In the genomic region with DNA sequence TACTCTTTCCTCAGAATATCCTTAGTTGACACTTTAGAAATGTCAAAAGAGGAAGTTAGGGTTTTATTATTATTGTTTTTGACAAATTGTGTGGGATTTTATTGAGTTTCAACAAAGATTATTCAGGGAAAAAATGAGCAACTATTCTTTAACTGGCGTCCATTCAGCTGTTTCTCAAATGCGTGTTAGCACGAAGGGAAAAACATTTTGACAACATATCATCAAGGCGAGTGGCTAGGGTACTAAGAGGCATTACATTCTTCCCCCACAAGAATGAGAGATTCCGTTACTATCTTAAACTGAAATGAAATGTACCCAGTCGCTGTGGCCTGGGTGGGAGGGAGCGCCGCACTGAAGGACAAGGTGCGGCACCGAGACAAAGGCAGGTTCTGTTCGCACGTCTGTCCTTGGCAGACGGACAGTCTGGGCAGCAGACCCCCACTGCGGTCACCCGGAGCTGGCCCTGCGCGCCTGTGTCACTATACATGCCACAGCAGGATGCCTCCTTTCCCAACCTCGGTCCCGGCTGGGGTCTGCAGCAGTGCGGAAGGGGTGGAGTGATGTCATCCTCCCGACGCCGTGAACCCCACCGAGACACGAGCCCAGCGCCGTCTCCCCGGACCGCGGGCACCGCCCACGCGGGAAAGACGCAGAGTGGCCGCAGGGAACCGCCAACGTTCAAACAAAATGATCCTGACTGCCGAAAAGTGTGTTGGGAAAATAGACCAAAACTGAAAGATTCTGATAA, we compare ENCODE assay signal across 7 mouse cellular contexts. TPM values are rescaled to one million over a fixed set of nuclear protein-coding genes. Genes with fewer than 3 reads are reported as not detected.
DNase-seq lines count a peak whose midpoint lies in the region; ATAC-seq and TF ChIP-seq lines count a peak whose summit lies in the region.
"Not testable (repeated sequence)": the region's sequence is repeated elsewhere in the genome, so short reads cannot be mapped to it uniquely, and the experiment has no call there.

No protein-coding gene starts in this region.

- not testable (repeated sequence) for H3K27me3 ChIP-seq in embryonic facial prominence, embryonic 13.5 days; heart, embryonic 10.5 days (ENCODE audit: insufficient read depth, poor library complexity, severe bottlenecking); kidney, adult 2 months (replicated peaks; ENCODE audit: control insufficient read depth, insufficient read depth, low read length); limb, embryonic 15.5 days; midbrain, embryonic 13.5 days; spleen, adult 2 months (ENCODE audit: control insufficient read depth, insufficient read depth, low read length)

- H3K9me3 ChIP-seq in embryonic facial prominence, embryonic 13.5 days; heart, embryonic 10.5 days; limb, embryonic 15.5 days; midbrain, embryonic 13.5 days: not testable (repeated sequence)

- H3K4me1 ChIP-seq in embryonic facial prominence, embryonic 13.5 days; heart, embryonic 10.5 days; kidney, adult 2 months (ENCODE audit: control insufficient read depth, insufficient read depth, low read length); limb, embryonic 15.5 days; midbrain, embryonic 13.5 days (replicated peaks); spleen, adult 2 months (ENCODE audit: control insufficient read depth, insufficient read depth, insufficient read length): not testable (repeated sequence)

- not testable (repeated sequence) for ATAC-seq in embryonic facial prominence, embryonic 13.5 days (ENCODE audit: insufficient number of reproducible peaks, insufficient read depth, low FRiP score, low TSS enrichment, low read depth); limb, embryonic 15.5 days (ENCODE audit: insufficient number of reproducible peaks, low FRiP score, low TSS enrichment, low read depth)
- ATAC-seq in midbrain, embryonic 13.5 days, result peak; percentile 70

- H3K36me3 ChIP-seq in embryonic facial prominence, embryonic 13.5 days; heart, embryonic 10.5 days; kidney, adult 2 months (ENCODE audit: control insufficient read depth, insufficient read depth, low read length); limb, embryonic 15.5 days; midbrain, embryonic 13.5 days; spleen, adult 2 months (ENCODE audit: control insufficient read depth, insufficient read depth, low read length): not testable (repeated sequence)

- peak overlapping the region; percentile 46 for H3K4me3 ChIP-seq in embryonic facial prominence, embryonic 13.5 days
- peak overlapping the region; percentile 55 for H3K4me3 ChIP-seq in heart, embryonic 10.5 days
- peak overlapping the region; percentile 45; the same call in 1 of the 2 replicates for H3K4me3 ChIP-seq in kidney, adult 2 months (ENCODE audit: insufficient read depth, low read depth, low read length)
- peak overlapping the region; percentile 41 for H3K4me3 ChIP-seq in limb, embryonic 15.5 days
- peak overlapping the region; percentile 46 for H3K4me3 ChIP-seq in midbrain, embryonic 13.5 days (replicated peaks)
- H3K4me3 ChIP-seq in spleen, adult 2 months (ENCODE audit: extremely low read depth, insufficient read depth, insufficient read length), result peak overlapping the region; percentile 50; the same call in 1 of the 2 replicates

- not testable (repeated sequence) for H3K27ac ChIP-seq in embryonic facial prominence, embryonic 13.5 days; kidney, adult 2 months (ENCODE audit: insufficient read depth, low read depth, low read length); limb, embryonic 15.5 days; spleen, adult 2 months (ENCODE audit: insufficient read depth, low read length)
- 0 out of 2 replicates have a peak overlapping the region, but pooled peaks have one; percentile 56 for H3K27ac ChIP-seq in heart, embryonic 10.5 days
- peak overlapping the region; percentile 75; the same call in 1 of the 2 replicates for H3K27ac ChIP-seq in midbrain, embryonic 13.5 days

- TF ChIP-seq CTCF in kidney, adult 2 months (conservative IDR thresholded peaks at IDR 0.05; ENCODE audit: insufficient read depth, insufficient read length, low read depth, low read length); spleen, adult 2 months (IDR thresholded peaks at IDR 0.05; ENCODE audit: extremely low read depth, insufficient read depth, insufficient read length, insufficient replicate concordance): not testable (repeated sequence)

- peak; percentile 53 for DNase-seq in adrenal gland, postnatal 25 days
- DNase-seq in heart, embryonic 10.5 days (ENCODE audit: low spot score), result peak; percentile 68
- peak; percentile 52 for DNase-seq in kidney, adult 2 months
- peak in 1 of 2 experiments; percentile 41 for DNase-seq in spleen, adult 2 months (ENCODE audit: low read depth in 1 of 2, low spot score in 2 of 2)

- TF ChIP-seq POLR2A in kidney, adult 2 months (IDR thresholded peaks at IDR 0.05; ENCODE audit: low read depth, low read length); spleen, adult 2 months (IDR thresholded peaks at IDR 0.05; ENCODE audit: low read depth, low read length): not testable (repeated sequence)

- 2% methylated on average over 38 of the region's 38 CpGs for WGBS in embryonic facial prominence, embryonic 13.5 days
- 4% methylated on average over 38 of the region's 38 CpGs for WGBS in heart, embryonic 10.5 days
- WGBS in kidney, adult 2 months, result 4% methylated on average over 38 of the region's 38 CpGs
- WGBS in limb, embryonic 15.5 days, result 2% methylated on average over 38 of the region's 38 CpGs
- 3% methylated on average over 38 of the region's 38 CpGs for WGBS in midbrain, embryonic 13.5 days
- WGBS in spleen, adult 2 months, result under 1% methylated on average over 38 of the region's 38 CpGs

- H3K9ac ChIP-seq in embryonic facial prominence, embryonic 13.5 days, result peak overlapping the region; percentile 62
- not testable (repeated sequence) for H3K9ac ChIP-seq in limb, embryonic 15.5 days
- H3K9ac ChIP-seq in midbrain, embryonic 13.5 days (replicated peaks), result peak overlapping the region; percentile 61

- peak overlapping the region; percentile 66 for H3K4me2 ChIP-seq in embryonic facial prominence, embryonic 13.5 days
- peak overlapping the region; percentile 67 for H3K4me2 ChIP-seq in limb, embryonic 15.5 days
- peak overlapping the region; percentile 57 for H3K4me2 ChIP-seq in midbrain, embryonic 13.5 days (replicated peaks)

RNA-seq across cellular contexts. Expression of a gene that starts 0.7 kb away (rescaled TPM):
- 4.5 and 5.5 TPM in 2 replicates for total RNA-seq in adrenal gland, postnatal 25 days (2021)
- 20.0 and 21.1 TPM in 2 replicates for polyA plus RNA-seq in embryonic facial prominence, embryonic 13.5 days (2015; fragmentation: Nextera tagmentation; extraction: Ambion mirVana)
- 13.7 and 17.6 TPM in 2 replicates for polyA plus RNA-seq in heart, embryonic 10.5 days (2016; fragmentation: Nextera tagmentation; extraction: Ambion mirVana)
- polyA plus RNA-seq in kidney, adult 2 months (2012; rRNA removed), result 3.8 and 4.3 TPM in 2 replicates
- polyA plus RNA-seq in limb, embryonic 15.5 days (2015; fragmentation: Nextera tagmentation; extraction: Ambion mirVana), result 11.4 and 13.1 TPM in 2 replicates
- 48.2 and 53.2 TPM in 2 replicates for polyA plus RNA-seq in midbrain, embryonic 13.5 days (2015; fragmentation: Nextera tagmentation; extraction: Ambion mirVana)
- polyA plus RNA-seq in spleen, adult 2 months (2012; rRNA removed), result 3.7 and 3.9 TPM in 2 replicates

RNA-seq across cellular contexts. Expression of a gene that starts 59.9 kb away (rescaled TPM):
- 17.0 TPM in 2 replicates for total RNA-seq in adrenal gland, postnatal 25 days (2021)
- polyA plus RNA-seq in embryonic facial prominence, embryonic 13.5 days (2015; fragmentation: Nextera tagmentation; extraction: Ambion mirVana), result 20.3 and 23.0 TPM in 2 replicates
- polyA plus RNA-seq in heart, embryonic 10.5 days (2016; fragmentation: Nextera tagmentation; extraction: Ambion mirVana), result 18.1 and 23.0 TPM in 2 replicates
- 6.6 and 6.7 TPM in 2 replicates for polyA plus RNA-seq in kidney, adult 2 months (2012; rRNA removed)
- polyA plus RNA-seq in limb, embryonic 15.5 days (2015; fragmentation: Nextera tagmentation; extraction: Ambion mirVana), result 18.2 and 18.9 TPM in 2 replicates
- 32.5 and 33.7 TPM in 2 replicates for polyA plus RNA-seq in midbrain, embryonic 13.5 days (2015; fragmentation: Nextera tagmentation; extraction: Ambion mirVana)
- 6.7 and 7.8 TPM in 2 replicates for polyA plus RNA-seq in spleen, adult 2 months (2012; rRNA removed)
